Mouse (Mus musculus) embryonic fibroblast, embryonic 13.5 days (primary cell): ENCODE measurements at regions not wholly inside any gene's neighbourhood (a gene's known extent, or its start where the extent isn't known, plus 50 kb on each side); places are given as distances from the start of the nearest gene placed in this dataset.

Source experiments
- H3K27ac ChIP-seq: 2 replicates; pipeline ENCODE4 v1.5.1; 2012; ENCODE audit warnings: low read length, control low read depth, inconsistent platforms; ENCODE audit not compliant: insufficient read depth
- H3K4me1 ChIP-seq: 2 replicates; pipeline ENCODE4 v1.6.1; 2011; ENCODE audit warnings: low read length; ENCODE audit not compliant: control insufficient read depth, insufficient read depth
- H3K4me3 ChIP-seq: 2 replicates; pipeline ENCODE4 v1.5.1; 2011; ENCODE audit warnings: mild to moderate bottlenecking, control low read depth, low read length; ENCODE audit not compliant: insufficient read depth
- CTCF ChIP-seq: IDR thresholded peaks from 2 replicates; pipeline ENCODE4 v1.5.1; 2011; ENCODE audit warnings: mild to moderate bottlenecking, control low read depth, low read length, moderate library complexity, borderline replicate concordance; ENCODE audit not compliant: insufficient read depth
- POLR2A ChIP-seq: IDR thresholded peaks from 2 replicates; pipeline ENCODE4 v1.6.1; 2011; ENCODE audit warnings: low read depth, mild to moderate bottlenecking, control low read depth, low read length, moderate library complexity

DNA sequence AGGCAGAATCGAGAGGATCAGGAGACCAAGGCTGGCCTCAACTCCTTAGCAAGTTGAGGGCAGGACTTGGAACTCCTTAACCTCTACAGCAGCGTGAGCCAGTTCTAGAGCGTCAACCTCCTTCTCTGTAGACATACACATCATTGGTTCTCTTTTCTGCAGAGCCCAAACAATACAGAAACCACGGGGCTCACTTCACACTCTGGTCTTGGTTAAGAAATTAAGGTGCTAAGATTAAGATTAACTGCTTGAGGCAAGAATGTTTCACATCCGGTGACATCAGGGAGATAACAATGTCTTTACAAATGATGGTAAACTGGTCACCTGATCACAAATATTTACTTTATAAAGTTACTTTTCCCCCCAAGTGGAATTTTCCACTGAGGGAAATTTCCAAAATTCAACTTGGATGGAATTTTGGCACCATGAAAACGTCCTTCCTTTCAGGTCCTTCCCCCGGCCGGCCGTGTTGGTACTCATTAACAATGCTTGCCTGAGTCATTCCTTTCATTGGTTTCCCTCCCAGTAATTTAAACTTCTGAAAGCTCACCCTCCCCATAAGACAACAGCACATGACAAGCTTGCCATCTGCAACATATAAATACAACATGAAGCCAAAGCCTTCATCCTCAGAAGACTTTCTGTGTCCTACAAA, 77.3 kb upstream of the Kdm7a start:
- Histone ChIP-seq H3K27ac (no peak overlapping the region), H3K4me1 (no peaks in the 10 kb centered on the region), H3K4me3 (no peak overlapping the region)
- TF ChIP-seq POLR2A (no peak), CTCF (no peak)

- no peak overlapping the region for H3K27ac ChIP-seq
- TF ChIP-seq CTCF, result no peak
- TF ChIP-seq POLR2A, result no peak
- no peak overlapping the region for H3K4me3 ChIP-seq
- no peaks in the 10 kb centered on the region for H3K4me1 ChIP-seq
Observed at GRCm38 (mm10) chr6:39278317-39278716, 71.7 kb upstream of the Kdm7a start.

DNA sequence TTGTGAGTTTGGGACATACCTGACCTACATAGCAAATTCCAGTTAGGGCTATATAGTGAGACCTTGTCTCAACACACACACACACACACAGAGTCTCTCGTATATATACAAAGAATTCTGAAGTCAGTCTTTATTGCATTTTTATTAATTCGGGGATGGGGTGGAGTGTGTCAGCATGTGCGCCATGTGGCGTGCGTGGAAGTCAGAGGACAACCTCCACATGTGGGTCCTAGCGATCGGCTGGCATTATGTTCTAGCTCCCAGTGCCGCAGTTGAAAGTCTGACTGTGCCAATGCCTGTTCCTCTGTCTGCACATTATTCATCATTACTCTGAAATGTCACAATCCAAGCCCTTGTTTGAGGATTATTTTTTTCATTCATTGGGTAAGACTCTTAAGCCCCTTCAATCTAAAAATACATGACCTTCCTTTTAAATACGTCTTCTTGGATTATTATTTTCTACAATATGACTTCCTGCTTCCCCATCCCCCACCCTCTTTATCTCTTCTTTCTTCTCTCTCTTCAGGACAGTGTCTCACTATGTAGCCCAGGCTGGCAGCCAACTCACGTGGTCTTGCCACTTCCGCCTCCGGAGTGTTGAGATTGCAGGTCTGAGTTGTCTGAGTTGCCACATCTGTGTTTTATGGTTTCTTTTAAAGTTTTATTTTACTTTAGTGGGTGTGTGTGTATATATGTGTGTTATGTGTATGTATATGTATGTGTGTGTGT, 68.3 kb upstream of the Kdm7a start:
- H3K27ac ChIP-seq, result no peak overlapping the region
- no peaks in the 10 kb centered on the region for H3K4me1 ChIP-seq
- TF ChIP-seq CTCF (no peak), POLR2A (no peak)
- H3K4me3 ChIP-seq, result no peak overlapping the region

- Histone ChIP-seq H3K4me1 (no peaks in the 10 kb centered on the region), H3K4me3 (no peak overlapping the region)
- TF ChIP-seq POLR2A (no peak), CTCF (no peak)
Observed at GRCm38 (mm10) chr6:39273427-39273826, 66.8 kb upstream of the Kdm7a start.

DNA sequence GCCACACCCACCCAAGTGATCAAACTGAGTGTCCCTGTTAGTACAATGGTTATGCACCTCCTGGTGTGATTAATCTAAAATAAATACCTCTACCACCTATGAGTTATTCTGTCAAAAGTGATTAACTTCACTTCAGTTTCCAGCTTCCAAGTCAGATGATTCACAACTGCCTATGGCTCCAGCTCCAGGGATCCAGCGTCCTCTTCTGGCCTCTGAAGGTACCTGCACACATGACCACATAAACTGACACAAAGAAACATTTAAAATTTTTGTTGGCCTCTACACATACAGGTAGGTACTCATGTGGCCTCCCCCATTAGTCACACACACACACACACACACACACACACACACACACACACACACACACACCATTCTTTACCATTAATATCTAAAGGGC, 63.9 kb upstream of the Kdm7a start:
- no peak overlapping the region for H3K27ac ChIP-seq
- no peaks in the 10 kb centered on the region for H3K4me1 ChIP-seq
- no peak for TF ChIP-seq POLR2A
- no peak for TF ChIP-seq CTCF
- no peak overlapping the region for H3K4me3 ChIP-seq

More at GRCm38 (mm10) chr6:39273427-39273826, 66.8 kb upstream of the Kdm7a start:
- H3K27ac ChIP-seq, result no peak overlapping the region

- Histone ChIP-seq H3K4me1 (no peaks in the 10 kb centered on the region), H3K4me3 (no peak overlapping the region), H3K27ac (no peak overlapping the region)
- TF ChIP-seq POLR2A (no peak), CTCF (no peak)
Observed at GRCm38 (mm10) chr6:39269706-39270105, 63.1 kb upstream of the Kdm7a start.

GRCm38 (mm10) chr6:39268647-39269428, 62.2 kb upstream of the Kdm7a start:
- H3K27ac ChIP-seq, result no peak overlapping the region
- no peaks in the 10 kb centered on the region for H3K4me1 ChIP-seq
- no peak overlapping the region for H3K4me3 ChIP-seq
- TF ChIP-seq POLR2A (no peak), CTCF (no peak)

GRCm38 (mm10) chr6:39264722-39265121, 58.1 kb upstream of the Kdm7a start:
- Histone ChIP-seq H3K27ac (no peak overlapping the region), H3K4me3 (no peak overlapping the region), H3K4me1 (no peaks in the 10 kb centered on the region)
- TF ChIP-seq POLR2A (no peak), CTCF (no peak)

DNA sequence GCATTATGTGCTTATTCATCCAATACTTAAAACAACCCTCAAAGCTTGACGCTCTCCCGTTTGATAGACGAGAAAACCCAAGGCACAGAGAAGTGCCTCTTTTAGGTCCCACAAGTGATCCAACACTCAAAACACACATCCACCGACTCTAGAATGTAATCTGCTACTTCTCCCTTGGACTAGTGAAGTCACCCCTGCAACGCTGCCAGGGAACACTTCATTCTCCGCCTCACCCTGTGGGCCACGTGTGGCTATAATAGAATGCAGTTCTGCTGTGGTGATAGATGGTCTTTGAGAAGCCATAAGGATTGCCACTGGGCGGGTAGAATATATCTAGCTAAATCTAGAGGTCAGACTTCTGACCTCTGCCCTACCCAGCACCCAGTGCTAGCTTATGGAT, 57.0 kb upstream of the Kdm7a start:
- H3K4me3 ChIP-seq, result no peak overlapping the region
- H3K4me1 ChIP-seq, result no peaks in the 10 kb centered on the region
- H3K27ac ChIP-seq, result no peak overlapping the region
- no peak for TF ChIP-seq CTCF
- no peak for TF ChIP-seq POLR2A

DNA sequence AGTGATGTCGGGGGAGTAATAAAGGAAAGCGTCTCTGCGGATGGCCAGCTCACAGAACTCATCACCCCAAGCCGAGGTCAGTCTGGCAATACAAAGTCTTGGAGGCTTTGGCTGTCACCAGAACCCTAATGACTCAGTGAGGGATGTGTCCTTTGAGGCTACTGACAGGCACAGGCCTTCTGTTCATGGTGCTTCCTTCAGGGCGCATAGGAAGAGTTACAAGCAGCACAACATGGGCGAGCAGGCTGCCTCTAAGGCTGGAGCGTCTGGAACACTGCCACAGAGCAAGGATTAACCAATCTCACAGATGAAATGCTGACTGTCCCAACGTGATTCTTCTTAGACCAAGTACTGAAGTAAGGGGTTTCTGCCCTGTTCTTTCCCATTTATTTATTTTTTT, 55.4 kb upstream of the Kdm7a start:
- TF ChIP-seq CTCF, result no peak
- TF ChIP-seq POLR2A, result no peak
- Histone ChIP-seq H3K4me3 (no peak overlapping the region), H3K27ac (no peak overlapping the region), H3K4me1 (no peaks in the 10 kb centered on the region)
